Mouse (Mus musculus) liver, embryonic 15.5 days (tissue): Measurements from ENCODE around the gene Rnf34. TPM values are rescaled to one million over a fixed set of nuclear protein-coding genes. Genes with fewer than 3 reads are reported as not detected.

Source experiments
- ATAC-seq: fragments of 200-750 bp; cut with Nextera tagmentation; 2 replicates; pipeline ENCODE4 v1.8.0; 2017; ENCODE audit warnings: moderate number of reproducible peaks, mild to moderate bottlenecking, moderate library complexity; ENCODE audit not compliant: insufficient read depth
- H3K27ac ChIP-seq: fragments of 300-500 bp; sonication (generic); replicated peaks from 2 replicates; pipeline ENCODE4 v1.5.1; 2015; ENCODE audit warnings: mild to moderate bottlenecking, inconsistent platforms
- H3K27me3 ChIP-seq: fragments of 300-500 bp; sonication (generic); 2 replicates; pipeline ENCODE4 v1.6.1; 2015; ENCODE audit warnings: mild to moderate bottlenecking, inconsistent platforms
- H3K36me3 ChIP-seq: fragments of 300-500 bp; sonication (generic); replicated peaks from 2 replicates; pipeline ENCODE4 v1.6.1; 2015; ENCODE audit warnings: moderate library complexity, mild to moderate bottlenecking, inconsistent platforms
- H3K4me1 ChIP-seq: fragments of 300-500 bp; sonication (generic); replicated peaks from 2 replicates; pipeline ENCODE4 v1.6.1; 2015; ENCODE audit warnings: inconsistent platforms
- H3K4me2 ChIP-seq: fragments of 300-500 bp; sonication (generic); 2 replicates; pipeline ENCODE4 v1.6.1; 2015; ENCODE audit warnings: moderate library complexity, mild to moderate bottlenecking, inconsistent platforms
- H3K4me3 ChIP-seq: fragments of 300-500 bp; sonication (generic); replicated peaks from 2 replicates; pipeline ENCODE4 v1.5.1; 2015; ENCODE audit warnings: mild to moderate bottlenecking, inconsistent platforms
- H3K9ac ChIP-seq: fragments of 300-500 bp; sonication (generic); 2 replicates; pipeline ENCODE4 v1.6.1; 2015; ENCODE audit warnings: moderate library complexity, mild to moderate bottlenecking, inconsistent platforms
- H3K9me3 ChIP-seq: fragments of 300-500 bp; sonication (generic); replicated peaks from 2 replicates; pipeline ENCODE4 v1.6.1; 2016; ENCODE audit warnings: inconsistent platforms
- WGBS: fragments of 180-500 bp; shearing (Covaris S2); methylation state at CpG from one replicate; pipeline ENCODE4 v1.1.7; 2015; ENCODE audit warnings: mixed read lengths; ENCODE audit not compliant: insufficient replicate concordance; 5-methylcytosine and 5-hydroxymethylcytosine counted together
- polyA plus RNA-seq: library from polyadenylated mRNA; unstranded; fragments of >200 nt; fragmentation: Nextera tagmentation; extraction: Ambion mirVana; gene quantifications from 2 replicates; pipeline ENCODE4 v1.2.1, GENCODE M21; 2015

The Rnf34 gene
- polyA plus RNA-seq = 11.0 and 11.8 TPM in 2 replicates

GRCm38 (mm10) chr5:122849521-122850318, at the start of gene Rnf34:
TSS of gene Rnf34 (plus strand) at chr5:122850048.
- Histone ChIP-seq H3K27ac (peak within 1 kb of the TSS; percentile 91), H3K9ac (peak within 1 kb of the TSS; percentile 89), H3K27me3 (no peaks in the 10 kb centered on the region), H3K4me2 (peak within 1 kb of the TSS; percentile 94), H3K9me3 (no peaks in the 10 kb centered on the region), H3K36me3 (no peaks in the 10 kb centered on the region), H3K4me3 (peak within 1 kb of the TSS; percentile 78), H3K4me1 (peaks cover 36% of the 10 kb centered on the region)
- under 1% methylated on average over 60 of the region's 61 CpGs for WGBS
- ATAC-seq = peak; percentile 100

GRCm38 (mm10) chr5:122800345-122801010, 49.4 kb upstream of the Rnf34 start:
- WGBS = 72% methylated on average over 13 of the region's 13 CpGs
- Histone ChIP-seq H3K4me3 (no peak overlapping the region), H3K9ac (no peak overlapping the region), H3K36me3 (peaks cover 95% of the 10 kb centered on the region), H3K4me2 (0 out of 2 replicates have a peak overlapping the region, but pooled peaks have one; percentile 0), H3K4me1 (peaks cover 49% of the 10 kb centered on the region), H3K27ac (peak overlapping the region; percentile 71), H3K27me3 (no peaks in the 10 kb centered on the region), H3K9me3 (no peaks in the 10 kb centered on the region)
- peak; percentile 52 for ATAC-seq

DNA sequence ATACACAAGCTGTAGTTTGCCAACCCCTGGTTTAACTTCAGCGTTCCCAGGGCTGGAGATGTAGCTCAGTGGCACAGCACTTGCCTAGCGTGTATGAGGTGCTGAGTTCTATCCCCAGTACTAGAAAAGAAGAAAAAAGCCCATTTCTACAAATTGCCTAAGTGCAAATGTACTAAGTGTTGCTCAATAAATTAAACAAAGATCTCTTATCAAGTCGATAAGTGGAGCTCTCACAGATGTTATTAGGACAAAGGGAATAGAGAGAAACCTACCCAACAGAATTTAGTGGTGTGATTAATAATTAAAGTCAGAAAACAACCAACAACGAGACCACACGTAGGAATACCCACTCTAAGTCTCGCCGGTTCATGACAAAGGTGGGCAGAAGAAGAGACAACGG, 48.2 kb upstream of the Rnf34 start:
- H3K27me3 ChIP-seq = no peaks in the 10 kb centered on the region
- no peak overlapping the region for H3K4me3 ChIP-seq
- H3K27ac ChIP-seq = peak overlapping the region; percentile 56
- H3K4me2 ChIP-seq = no peak overlapping the region
- H3K9ac ChIP-seq = no peak overlapping the region
- peaks cover 96% of the 10 kb centered on the region for H3K36me3 ChIP-seq
- H3K4me1 ChIP-seq = peaks cover 49% of the 10 kb centered on the region
- no peaks in the 10 kb centered on the region for H3K9me3 ChIP-seq
- 86% methylated on average over 8 of the region's 8 CpGs for WGBS
- no peak for ATAC-seq

DNA sequence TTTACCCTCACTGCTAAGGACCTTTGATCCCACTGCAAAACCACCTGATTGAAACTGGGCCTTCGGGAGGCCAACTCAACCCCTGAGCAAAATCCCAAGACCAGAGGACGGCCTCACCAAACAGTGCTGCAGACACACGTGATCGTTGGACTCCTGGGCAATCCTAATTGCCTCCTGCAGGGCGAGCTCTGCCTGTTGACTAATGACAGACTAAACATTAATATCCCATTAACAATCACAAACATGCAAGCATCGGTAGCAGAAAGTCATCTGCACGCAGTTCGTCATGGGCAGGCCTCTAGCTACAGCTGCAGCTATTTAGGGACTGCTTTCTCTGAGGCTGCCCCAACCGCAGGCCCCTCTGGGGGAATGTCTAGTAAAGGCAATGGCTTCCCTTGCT, 47.1 kb upstream of the Rnf34 start:
- peak overlapping the region; percentile 56 for H3K27ac ChIP-seq
- H3K4me1 ChIP-seq = peaks cover 49% of the 10 kb centered on the region
- H3K36me3 ChIP-seq = peaks cover 99% of the 10 kb centered on the region
- no peak for ATAC-seq
- WGBS = 79% methylated on average over 9 of the region's 9 CpGs
- H3K4me2 ChIP-seq = no peak overlapping the region
- no peaks in the 10 kb centered on the region for H3K9me3 ChIP-seq
- no peak overlapping the region for H3K9ac ChIP-seq
- H3K4me3 ChIP-seq = no peak overlapping the region
- no peaks in the 10 kb centered on the region for H3K27me3 ChIP-seq

- Histone ChIP-seq H3K36me3 (peaks cover 97% of the 10 kb centered on the region), H3K4me2 (no peak overlapping the region), H3K9me3 (no peaks in the 10 kb centered on the region), H3K4me3 (no peak overlapping the region), H3K4me1 (peaks cover 23% of the 10 kb centered on the region), H3K9ac (no peak overlapping the region), H3K27me3 (no peaks in the 10 kb centered on the region), H3K27ac (no peak overlapping the region)
- no peak for ATAC-seq
- 67% methylated on average over 3 of the region's 3 CpGs for WGBS
Observed at GRCm38 (mm10) chr5:122805503-122805902, 44.3 kb upstream of the Rnf34 start.

- WGBS = 82% methylated on average over 9 of the region's 9 CpGs
- H3K27me3 ChIP-seq = no peaks in the 10 kb centered on the region
- no peak for ATAC-seq
- no peaks in the 10 kb centered on the region for H3K9me3 ChIP-seq
- H3K36me3 ChIP-seq = peaks cover 94% of the 10 kb centered on the region
- no peak overlapping the region for H3K4me3 ChIP-seq
- H3K4me1 ChIP-seq = no peaks in the 10 kb centered on the region; the same call in 1 of the 2 replicates
- H3K4me2 ChIP-seq = no peak overlapping the region
- no peak overlapping the region for H3K9ac ChIP-seq
- H3K27ac ChIP-seq = no peak overlapping the region
Observed at GRCm38 (mm10) chr5:122811364-122812079, 38.3 kb upstream of the Rnf34 start.

GRCm38 (mm10) chr5:122812699-122813098, 37.1 kb upstream of the Rnf34 start:
- H3K9me3 ChIP-seq = no peaks in the 10 kb centered on the region
- H3K9ac ChIP-seq = no peak overlapping the region
- peaks cover 93% of the 10 kb centered on the region for H3K36me3 ChIP-seq
- no peaks in the 10 kb centered on the region for H3K27me3 ChIP-seq
- H3K4me3 ChIP-seq = no peak overlapping the region
- WGBS = 61% methylated on average over 3 of the region's 3 CpGs
- no peak overlapping the region for H3K27ac ChIP-seq
- no peak overlapping the region for H3K4me2 ChIP-seq
- H3K4me1 ChIP-seq = no peaks in the 10 kb centered on the region; the same call in 1 of the 2 replicates
- ATAC-seq = no peak

- peak within 1 kb of the TSS; percentile 93 for H3K4me3 ChIP-seq
- H3K27ac ChIP-seq = peak within 1 kb of the TSS; percentile 98
- WGBS = under 1% methylated on average over 55 of the region's 55 CpGs
- no peaks in the 10 kb centered on the region for H3K27me3 ChIP-seq
- H3K4me1 ChIP-seq = peaks cover 37% of the 10 kb centered on the region
- H3K4me2 ChIP-seq = peak within 1 kb of the TSS; percentile 86
- H3K9me3 ChIP-seq = no peaks in the 10 kb centered on the region
- H3K9ac ChIP-seq = peak within 1 kb of the TSS; percentile 87
- peaks cover 33% of the 10 kb centered on the region for H3K36me3 ChIP-seq
- ATAC-seq = peak; percentile 99
Observed at GRCm38 (mm10) chr5:122820777-122821523, 28.9 kb upstream of the Rnf34 start, which contains the start of gene Anapc5. TSS of gene Anapc5 (minus strand) at chr5:122821339.

DNA sequence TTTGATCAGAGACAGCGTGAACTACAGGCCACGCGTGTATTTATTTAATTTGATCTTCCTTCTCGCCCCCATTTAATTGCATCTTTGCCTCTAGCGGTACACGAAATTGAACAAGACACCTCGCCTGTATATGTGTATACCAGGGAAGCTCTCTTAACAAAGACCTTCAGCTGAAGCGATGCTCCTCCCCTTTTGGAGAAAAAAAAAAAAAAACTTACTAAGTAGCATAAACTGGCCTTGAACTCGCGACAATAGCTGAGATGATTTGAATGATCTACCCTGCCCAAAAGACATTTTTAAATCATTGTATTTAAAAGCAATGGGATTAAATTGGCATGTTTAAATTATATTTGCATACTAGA, 28.3 kb upstream of the Rnf34 start:
- WGBS = under 1% methylated on average over 10 of the region's 10 CpGs
- H3K9ac ChIP-seq = peak overlapping the region; percentile 87
- peak overlapping the region; percentile 93 for H3K4me3 ChIP-seq
- peak overlapping the region; percentile 86 for H3K4me2 ChIP-seq
- peak overlapping the region; percentile 98 for H3K27ac ChIP-seq
- H3K9me3 ChIP-seq = no peaks in the 10 kb centered on the region
- H3K27me3 ChIP-seq = no peaks in the 10 kb centered on the region
- peaks cover 28% of the 10 kb centered on the region for H3K36me3 ChIP-seq
- peaks cover 37% of the 10 kb centered on the region for H3K4me1 ChIP-seq
- ATAC-seq = peak; percentile 19

GRCm38 (mm10) chr5:122822441-122822840, 27.4 kb upstream of the Rnf34 start:
- Histone ChIP-seq H3K4me3 (no peak overlapping the region), H3K4me1 (peaks cover 37% of the 10 kb centered on the region), H3K36me3 (peaks cover 19% of the 10 kb centered on the region), H3K4me2 (no peak overlapping the region), H3K27ac (no peak overlapping the region), H3K27me3 (no peaks in the 10 kb centered on the region), H3K9me3 (no peaks in the 10 kb centered on the region), H3K9ac (no peak overlapping the region)
- 53% methylated on average over 4 of the region's 4 CpGs for WGBS
- no peak for ATAC-seq
